Mouse (Mus musculus) bone marrow, adult 2 months (tissue): ENCODE measurements around the gene Unc93b1.

Experiments used
- CTCF ChIP-seq: fragments of 200-500 bp; IDR thresholded peaks from 2 replicates; pipeline ENCODE4 v1.5.1; 2011; ENCODE audit warnings: low read length, control low read depth; ENCODE audit not compliant: control insufficient read depth, insufficient read depth
- POLR2A ChIP-seq: fragments of 200-500 bp; IDR thresholded peaks from 2 replicates; pipeline ENCODE4 v1.6.1; 2011; ENCODE audit warnings: low read depth, mild to moderate bottlenecking, control low read depth, low read length, borderline replicate concordance; ENCODE audit not compliant: control insufficient read depth

DNA sequence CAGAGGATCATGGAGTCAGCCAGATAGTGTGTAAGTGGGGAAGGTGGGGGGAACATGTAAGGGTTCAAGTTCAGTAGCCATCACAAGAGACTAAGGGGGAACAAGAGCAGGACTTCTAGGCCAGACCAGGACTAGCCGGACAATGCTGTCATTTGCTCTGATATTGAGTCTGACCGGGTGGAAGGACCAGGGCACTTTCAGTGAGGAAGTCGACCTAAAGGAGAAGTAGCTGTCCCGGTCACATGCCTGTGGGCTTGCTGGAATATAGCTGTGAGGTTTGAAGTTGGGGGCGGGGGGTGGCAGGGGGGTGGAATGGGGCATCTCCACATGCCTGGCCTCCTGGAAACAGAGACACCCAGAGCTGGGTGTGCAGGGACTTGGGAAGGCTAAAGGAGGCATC lies 20.5 kb upstream of the Unc93b1 start:
- no peak for TF ChIP-seq CTCF
- TF ChIP-seq POLR2A, result no peak
